Mouse (Mus musculus): ENCODE results near the gene Ash1l.

DNA sequence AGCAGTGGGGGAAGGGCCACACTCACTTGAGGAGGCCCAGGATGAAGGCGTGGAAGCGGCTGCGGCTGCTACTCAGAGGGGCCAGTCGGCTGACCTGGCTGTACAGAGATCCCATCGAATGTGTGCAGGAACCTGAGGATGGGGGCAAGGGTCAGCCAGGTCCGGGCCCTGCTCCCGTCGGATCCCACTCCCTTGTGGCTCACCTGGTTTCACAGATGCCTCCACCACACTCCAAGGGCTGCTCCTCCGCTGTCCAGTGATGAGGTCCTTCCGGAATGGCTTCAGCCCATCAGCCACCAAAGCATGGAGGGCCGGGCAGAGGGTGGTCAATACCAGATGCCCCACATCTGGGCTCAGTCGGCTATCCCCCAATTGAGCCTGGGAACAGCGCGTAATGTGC lies 138.6 kb downstream of the Ash1l start:
- TF ChIP-seq POLR2A (IDR thresholded peaks at IDR 0.05; ENCODE audit: insufficient read length, low read depth), result no peak
- TF ChIP-seq SRF (IDR thresholded peaks at IDR 0.05; ENCODE audit: control insufficient read depth, insufficient read length, low read depth), result no peak
- no peak for TF ChIP-seq POLR2AphosphoS2 (IDR thresholded peaks at IDR 0.05; ENCODE audit: insufficient read length, low read depth)
- no peak for TF ChIP-seq MAX (IDR thresholded peaks at IDR 0.05; ENCODE audit: low read depth)

Measured in myocyte (in vitro differentiated cells).